Mouse (Mus musculus) retina, embryonic 14.5 days (tissue): ENCODE measurements at regions not wholly inside any gene's neighbourhood (a gene's known extent, or its start where the extent isn't known, plus 50 kb on each side); places are given as distances from the start of the nearest gene placed in this dataset.

Experiments used
- DNase-seq: peaks from one replicate; pipeline ENCODE4 v3.0.0-alpha.2; 2015; ENCODE audit warnings: low spot score

DNA sequence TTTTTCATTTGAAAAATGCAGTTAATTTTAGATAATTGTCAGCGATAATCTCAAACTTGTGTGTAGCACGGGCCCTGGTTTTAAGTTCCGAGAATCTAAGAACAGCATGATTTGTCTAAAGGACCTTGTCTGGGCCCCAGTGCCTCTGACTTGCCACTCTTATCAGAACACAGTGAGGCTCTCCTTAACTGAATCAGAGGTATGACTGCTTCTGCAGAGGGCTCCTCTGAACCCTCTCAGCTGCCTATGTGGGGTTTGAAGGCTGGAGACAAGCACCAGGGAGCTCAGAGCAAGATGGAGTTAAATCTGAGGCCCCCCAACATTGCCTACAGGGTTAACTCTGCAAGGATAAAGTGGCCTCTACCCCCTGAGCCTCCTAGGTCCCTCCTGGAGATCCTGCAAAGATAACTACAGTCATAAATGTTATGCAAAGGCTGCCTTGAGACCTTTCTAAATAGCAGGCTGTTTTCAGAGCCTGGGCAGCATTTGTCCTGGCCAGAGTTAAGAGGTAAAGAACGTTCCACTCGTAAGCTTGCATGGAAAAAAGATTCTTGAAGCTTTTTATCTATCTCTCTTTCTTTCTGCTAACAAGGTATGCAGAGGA lies 118.4 kb upstream of the Maf start:
- no peak for DNase-seq

DNA sequence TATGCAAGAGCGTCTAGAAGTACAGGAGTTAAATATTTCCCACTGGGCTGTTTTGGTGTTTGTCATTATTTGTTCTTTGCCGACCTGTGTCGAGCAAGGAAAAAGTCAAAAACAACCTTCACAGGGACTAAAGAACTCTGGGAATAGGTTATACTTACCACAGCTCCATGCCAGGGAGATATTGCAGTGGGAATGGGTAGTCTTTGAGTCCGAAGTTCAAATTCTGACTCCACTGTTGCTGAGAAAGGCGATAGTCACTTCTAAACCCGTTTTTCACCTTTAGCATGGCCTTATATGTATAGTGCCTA lies 116.8 kb upstream of the Maf start:
- DNase-seq, result no peak

DNA sequence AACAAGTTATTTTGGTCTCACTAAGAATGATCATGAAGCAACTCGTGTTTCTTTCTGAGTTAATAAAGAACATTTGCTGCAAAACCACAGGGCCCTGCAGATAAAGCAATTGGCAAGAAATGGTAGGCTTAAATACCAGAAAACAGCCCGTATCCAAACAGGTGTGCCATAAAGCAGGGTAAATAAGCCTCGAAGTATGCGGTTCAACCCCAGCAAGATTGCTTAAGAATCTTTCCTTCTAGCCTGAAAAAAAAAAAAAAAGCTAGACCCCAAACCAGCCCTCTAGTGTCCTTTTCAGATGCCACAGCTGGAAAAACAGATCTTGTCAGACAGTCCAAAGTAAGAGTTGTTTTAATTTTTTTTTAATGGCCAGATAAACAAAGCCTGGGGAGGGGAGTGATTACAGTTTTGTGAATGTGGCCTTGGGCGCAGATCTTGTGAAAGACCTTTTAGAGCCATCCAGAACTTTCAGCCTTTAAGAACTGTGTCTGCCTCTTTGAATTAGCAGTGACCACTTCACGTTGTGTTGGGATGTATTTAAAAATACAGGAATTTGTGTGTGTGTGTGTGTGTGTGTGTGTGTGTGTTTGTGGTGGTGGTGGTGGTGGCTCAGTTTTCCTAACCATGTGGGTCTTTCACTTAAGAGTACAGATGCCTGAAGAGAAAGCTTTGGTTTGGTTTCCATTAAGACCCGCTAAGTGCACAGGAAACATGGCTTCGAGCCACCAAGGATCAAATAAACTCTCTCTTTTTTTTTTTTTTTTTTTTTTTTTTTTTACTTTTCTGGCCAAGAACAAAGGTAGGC lies 116.3 kb upstream of the Maf start:
- no peak for DNase-seq

DNA sequence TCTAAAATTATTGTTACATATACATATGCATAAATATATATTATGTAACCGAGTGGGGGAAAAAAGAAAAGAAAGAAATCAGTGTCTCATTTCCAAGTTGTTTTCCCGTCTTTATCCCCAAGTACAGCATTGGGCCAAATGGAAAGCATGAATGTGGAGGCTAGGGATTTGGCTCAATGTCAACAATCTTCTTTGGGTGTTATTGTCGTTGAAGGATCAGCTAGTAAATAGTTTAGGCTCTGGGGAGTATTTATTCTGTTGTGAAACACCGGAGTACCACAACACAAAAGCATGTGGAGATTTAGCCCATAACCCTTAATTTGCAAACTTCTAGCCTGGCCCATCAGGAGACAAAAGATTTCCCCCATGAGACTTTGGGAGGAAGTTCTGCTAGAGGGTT lies 105.8 kb upstream of the Maf start:
- DNase-seq, result no peak

DNA sequence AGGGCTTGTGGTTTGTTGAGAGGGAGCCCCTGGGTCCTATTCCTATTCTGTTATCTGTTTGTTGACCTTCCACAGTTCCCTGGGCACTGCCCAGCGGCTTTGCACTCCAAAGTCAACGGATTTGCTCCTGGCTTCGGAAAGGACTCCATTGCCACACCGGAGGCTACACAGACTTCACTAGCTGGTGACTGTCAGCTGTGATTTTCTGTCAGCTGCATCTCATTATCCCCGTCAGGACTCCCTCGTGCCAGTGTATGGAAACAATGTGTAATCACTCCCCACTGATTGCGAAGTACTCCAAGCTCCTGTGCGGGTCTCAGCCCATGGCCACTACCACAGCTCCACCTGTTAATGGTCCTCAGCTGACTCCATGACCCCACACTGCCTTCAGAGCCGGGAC lies 99.0 kb upstream of the Maf start:
- peak; percentile 25 for DNase-seq

DNA sequence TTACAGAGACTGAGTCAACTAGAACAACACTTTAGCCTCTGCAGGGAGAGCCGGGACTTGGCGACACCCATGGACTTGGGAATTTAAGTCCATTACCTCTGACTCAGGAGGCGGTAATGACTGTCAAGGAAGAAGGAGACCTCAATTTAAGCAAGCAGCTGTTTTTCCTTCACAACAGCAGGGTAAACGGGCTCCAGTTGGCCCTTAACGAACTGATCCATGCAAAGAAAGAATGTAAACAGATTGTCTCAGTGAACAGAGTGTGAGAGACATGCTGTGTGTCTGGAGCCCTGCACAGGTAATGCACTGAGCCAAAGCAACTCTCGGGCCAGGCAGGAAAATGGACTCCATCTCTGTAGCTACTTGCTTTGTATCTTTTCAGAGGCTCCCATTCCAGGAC lies 98.5 kb upstream of the Maf start:
- DNase-seq, result no peak

DNA sequence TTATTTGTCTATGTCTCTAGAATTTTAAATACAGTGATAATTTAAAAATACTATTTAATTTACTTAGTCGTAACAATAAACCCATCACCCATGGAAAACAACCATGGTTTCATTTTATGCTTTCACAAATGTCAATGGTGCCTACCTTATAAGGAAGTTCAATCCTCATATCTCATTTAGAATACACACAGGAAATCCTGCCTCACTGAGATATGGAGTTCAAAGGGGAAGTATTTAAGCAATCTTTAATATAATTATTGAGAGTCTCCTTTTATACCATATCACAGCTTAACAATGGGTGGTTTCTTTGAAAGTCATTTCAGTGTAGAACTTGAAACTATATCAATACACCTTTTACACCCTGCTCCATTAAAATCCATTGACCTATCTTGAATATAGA lies 86.0 kb upstream of the Maf start:
- DNase-seq, result no peak

DNA sequence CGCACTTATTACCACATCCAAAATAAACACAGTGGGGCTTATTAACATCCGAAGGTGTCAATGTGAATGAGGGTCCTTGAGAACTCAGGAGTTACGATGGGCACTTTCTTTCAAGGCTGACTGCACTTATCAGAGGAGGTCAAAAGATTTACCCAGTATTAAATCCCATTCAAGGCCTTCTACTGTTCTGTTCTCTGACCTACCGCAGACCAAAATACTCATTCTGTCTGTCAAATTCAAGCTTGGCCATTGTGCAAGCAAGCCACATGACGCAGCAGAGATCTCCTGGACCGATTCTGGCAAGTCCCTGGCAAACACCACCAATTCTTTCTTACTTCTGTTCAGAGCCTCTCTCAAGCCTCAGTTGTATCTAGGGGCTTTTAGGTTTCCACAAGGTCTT lies 80.8 kb upstream of the Maf start:
- DNase-seq, result peak; percentile 69

DNA sequence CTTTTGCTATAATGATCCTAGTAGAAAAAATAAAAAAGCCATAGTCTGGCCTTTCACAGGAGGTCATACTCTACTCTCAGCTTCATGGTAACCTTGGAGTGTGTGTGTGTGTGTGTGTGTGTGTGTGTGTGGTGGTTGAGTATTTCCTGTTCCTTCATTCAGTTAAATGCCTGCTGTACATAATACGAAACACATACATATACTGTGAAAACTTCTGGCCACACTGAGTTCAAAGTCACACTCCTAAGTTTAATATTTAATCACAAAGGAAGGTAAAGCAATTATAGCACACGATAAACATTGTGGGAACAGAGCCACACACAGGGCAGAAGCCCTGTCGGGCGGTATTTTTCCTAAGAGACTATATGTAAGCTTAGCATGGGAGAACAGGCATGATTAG lies 78.6 kb upstream of the Maf start:
- no peak for DNase-seq

DNA sequence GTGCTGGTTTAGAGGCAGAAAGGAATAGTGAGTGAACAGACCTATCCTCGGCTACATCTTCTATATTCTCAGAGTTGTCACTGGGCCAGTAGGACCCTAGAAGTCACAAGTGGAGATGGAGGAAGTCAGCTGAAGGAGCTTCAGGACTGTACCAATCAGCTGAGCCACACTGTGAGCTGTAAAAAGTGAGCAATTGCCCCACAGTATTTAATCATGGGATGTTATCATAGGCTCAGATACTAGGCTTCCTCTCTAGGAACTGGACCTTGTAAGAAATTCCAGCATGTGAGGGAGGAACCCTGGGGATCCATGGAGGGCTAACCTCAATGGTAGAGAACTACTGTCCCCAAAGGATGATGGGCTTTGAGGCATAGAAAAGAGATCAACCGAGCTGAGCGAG lies 78.2 kb upstream of the Maf start:
- DNase-seq, result no peak

DNA sequence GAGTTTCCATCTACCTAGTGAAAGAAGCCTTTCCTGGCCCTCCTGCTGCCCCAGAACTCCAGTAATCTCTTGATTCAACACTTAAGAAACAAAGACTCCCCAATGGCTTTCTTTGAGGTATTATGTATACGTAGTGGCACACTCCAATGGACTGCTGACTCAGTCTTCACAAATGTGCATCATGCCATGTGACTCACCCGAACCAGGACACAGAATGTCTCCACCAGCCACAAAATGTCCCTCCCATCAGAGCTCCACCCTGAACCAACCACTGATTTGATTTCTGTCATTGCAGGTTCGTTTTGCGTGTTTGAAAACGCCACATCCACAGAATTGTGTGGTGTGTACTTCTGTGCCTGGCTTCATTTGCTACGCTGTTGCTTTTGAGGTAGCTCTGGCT lies 75.8 kb upstream of the Maf start:
- no peak for DNase-seq

DNA sequence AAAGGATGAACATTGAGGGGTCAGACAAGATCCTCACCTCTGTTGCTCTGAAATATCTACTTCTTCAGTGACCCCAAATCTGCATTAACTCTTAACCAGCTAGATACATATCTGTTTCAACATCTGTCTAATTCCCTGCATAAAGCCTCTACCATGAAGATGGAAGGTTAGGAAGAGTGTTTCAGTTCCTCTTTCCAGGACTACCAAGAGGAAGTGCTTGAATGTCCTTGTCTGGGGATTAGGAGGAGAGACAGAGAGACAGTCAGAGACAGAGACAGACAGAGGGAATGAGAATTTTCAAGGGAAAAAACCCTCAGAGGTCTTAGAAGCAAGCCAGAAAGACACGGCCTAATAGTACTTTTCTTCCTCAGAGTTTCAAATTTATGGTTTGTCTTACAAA lies 70.8 kb upstream of the Maf start:
- no peak for DNase-seq

DNA sequence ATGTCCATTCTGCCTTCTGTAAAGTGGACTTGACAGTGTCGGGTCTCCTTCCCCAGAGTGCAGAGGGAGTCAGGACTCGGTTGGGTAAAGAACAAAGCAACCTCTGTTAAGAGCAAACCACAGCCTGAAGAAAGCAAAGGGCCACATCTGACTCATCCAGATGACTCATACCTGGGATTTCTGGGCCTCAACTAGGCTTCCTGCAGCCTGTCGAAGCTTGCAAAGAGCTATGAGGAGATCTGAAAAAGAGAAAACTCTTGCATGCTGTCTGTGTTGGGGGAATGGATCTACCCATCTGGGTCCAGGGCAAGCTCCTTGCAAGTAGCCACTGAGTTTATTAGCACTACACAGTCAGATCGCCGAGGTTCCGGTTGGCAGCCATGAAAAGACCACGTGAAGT lies 63.5 kb upstream of the Maf start:
- no peak for DNase-seq

DNA sequence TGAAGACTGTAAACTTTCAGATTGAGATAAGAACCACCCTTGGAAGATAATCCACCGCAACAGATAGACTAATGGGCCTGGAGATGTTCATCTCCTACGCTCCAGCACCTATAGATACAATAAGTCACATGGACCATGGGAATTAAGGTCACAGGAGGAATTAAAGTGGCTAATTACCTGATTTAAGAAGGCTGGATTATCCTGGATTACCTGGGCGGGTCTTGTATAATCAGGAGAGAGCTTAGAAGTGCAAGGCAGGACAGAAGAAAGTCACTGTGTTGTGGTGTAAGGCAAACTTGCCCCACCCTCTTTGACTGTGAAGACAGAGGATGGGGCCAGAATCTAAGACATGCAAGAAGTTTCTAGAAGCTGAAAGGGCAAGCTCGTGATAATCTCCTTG lies 61.0 kb upstream of the Maf start:
- DNase-seq, result peak; percentile 16

DNA sequence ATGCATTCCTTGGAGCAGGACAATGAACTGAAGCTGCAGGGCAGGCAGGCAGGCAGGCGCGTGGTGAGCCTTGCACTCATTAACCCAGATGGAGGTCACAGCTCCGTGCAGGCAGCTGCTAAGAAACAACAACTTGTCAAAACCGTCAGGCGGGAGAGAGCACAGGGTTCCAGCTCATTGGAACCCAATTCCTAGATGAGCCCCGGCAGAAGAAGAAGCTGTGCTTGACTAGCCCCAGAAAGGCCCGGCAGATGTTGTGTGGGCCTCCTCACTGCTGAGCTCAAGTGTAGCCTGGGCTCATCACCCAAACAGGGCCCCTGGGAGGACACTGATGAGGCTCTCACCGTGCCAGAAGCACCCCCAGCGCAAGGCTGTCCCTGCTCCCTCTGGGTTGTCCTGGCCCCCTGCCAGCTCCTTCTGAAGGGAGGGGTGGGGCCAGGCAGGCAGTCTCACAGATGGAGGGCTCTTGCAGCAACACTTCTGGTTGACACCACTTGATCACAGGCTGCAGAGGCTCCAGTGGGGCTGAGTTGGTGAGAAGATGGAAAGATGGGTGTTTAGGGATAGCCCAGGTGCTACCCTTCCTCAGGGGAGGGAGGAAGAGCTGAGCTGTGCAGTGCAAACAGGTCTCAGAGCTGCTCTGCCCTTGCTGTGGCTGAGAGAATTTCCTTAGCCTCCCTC lies 58.8 kb upstream of the Maf start:
- DNase-seq, result peak; percentile 61

DNA sequence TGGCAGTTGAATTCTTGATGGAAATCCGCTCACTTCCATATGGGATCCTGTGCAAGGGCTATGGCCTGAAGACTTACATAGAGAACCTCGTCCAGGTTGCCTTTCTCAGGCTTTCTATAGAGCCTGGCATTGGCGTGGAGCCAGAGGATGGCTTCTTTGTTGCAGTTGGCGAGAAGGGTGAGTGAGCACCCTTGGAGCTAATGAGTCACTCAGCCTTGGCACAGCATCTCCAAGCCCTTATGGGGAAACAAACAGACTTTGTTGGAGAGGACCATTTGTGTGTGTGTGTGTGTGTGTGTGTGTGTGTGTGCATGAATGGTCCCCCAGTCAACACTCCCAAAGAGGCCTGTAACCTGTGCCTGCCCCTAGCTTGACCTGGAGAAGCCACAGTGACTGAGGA lies 57.0 kb upstream of the Maf start:
- no peak for DNase-seq

DNA sequence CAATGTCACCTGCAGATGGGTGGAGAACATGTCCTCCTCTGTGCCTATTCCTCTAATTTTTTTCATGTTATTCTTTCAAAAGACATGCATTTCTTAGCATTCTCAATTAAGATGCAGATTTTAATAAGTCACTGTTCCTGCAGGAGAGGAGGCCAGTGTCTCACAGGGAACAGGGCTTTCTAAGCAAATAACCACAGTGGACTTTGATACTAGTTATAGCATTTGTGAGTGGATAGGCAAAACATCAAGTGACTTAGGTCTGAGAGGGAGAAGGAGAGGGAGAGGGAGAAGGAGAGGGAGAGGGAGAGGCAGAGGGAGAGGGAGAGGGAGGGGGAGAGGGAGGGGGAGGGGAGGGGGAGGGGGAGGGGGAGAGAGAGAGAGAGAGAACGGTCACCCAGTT lies 50.4 kb upstream of the Maf start:
- DNase-seq, result no peak
